25 mouse cellular contexts compared by ENCODE assay signal in genomic region chr12:90866597-90866996, GRCm38 (mm10).
"Had no signal": no experiment of that assay in that cellular context is flagged by ENCODE, and none has a peak within 500 bp of the region (broad histone marks: within the 10 kb centered on the region; RNA-seq: fewer than 3 reads in every experiment).

No protein-coding gene starts in this region.

- H3K27me3 ChIP-seq: heart, embryonic 13.5 days; heart, embryonic 15.5 days; hindbrain, embryonic 13.5 days; hindbrain, embryonic 15.5 days; kidney, embryonic 15.5 days; limb, embryonic 12.5 days had no signal

- H3K36me3 ChIP-seq: heart, embryonic 13.5 days; heart, embryonic 15.5 days; hindbrain, embryonic 13.5 days; hindbrain, embryonic 15.5 days; kidney, embryonic 15.5 days; limb, embryonic 10.5 days; limb, embryonic 12.5 days had no signal

- H3K4me1 ChIP-seq: heart, embryonic 13.5 days; heart, embryonic 15.5 days; hindbrain, embryonic 13.5 days; hindbrain, embryonic 15.5 days; kidney, embryonic 15.5 days; limb, embryonic 10.5 days; limb, embryonic 12.5 days had no signal

- DNase-seq: forebrain, postnatal 0 days; gastrocnemius, postnatal 14 days; gastrocnemius, postnatal 36 days; heart, adult 11 months; heart, adult 2 months; heart, postnatal 14 days; heart, postnatal 36 days; kidney, adult 11 months; kidney, adult 2 months; kidney, adult 9 months; kidney, postnatal 14 days; kidney, postnatal 36 days; layer of hippocampus, adult 9-11 months had no signal

- H3K4me3 ChIP-seq: heart, adult 2 months; heart, embryonic 13.5 days; heart, embryonic 15.5 days; hindbrain, embryonic 13.5 days; hindbrain, embryonic 15.5 days; kidney, embryonic 15.5 days; left cerebral cortex, adult 2 months; limb, embryonic 10.5 days; limb, embryonic 12.5 days had no signal

- ATAC-seq: forebrain, postnatal 0 days; hindbrain, postnatal 0 days; intestine, embryonic 16.5 days had no signal

- H3K4me2 ChIP-seq: heart, embryonic 11.5 days; heart, embryonic 13.5 days; heart, embryonic 15.5 days; hindbrain, embryonic 13.5 days; hindbrain, embryonic 15.5 days; kidney, embryonic 15.5 days; limb, embryonic 12.5 days had no signal

- H3K9me3 ChIP-seq: heart, embryonic 13.5 days; heart, embryonic 15.5 days; hindbrain, embryonic 13.5 days; hindbrain, embryonic 15.5 days; kidney, embryonic 15.5 days; limb, embryonic 10.5 days; limb, embryonic 12.5 days had no signal

- H3K9ac ChIP-seq: forebrain, postnatal 0 days; heart, embryonic 13.5 days; heart, embryonic 15.5 days; hindbrain, embryonic 13.5 days; hindbrain, embryonic 15.5 days; kidney, embryonic 15.5 days; limb, embryonic 12.5 days had no signal

- H3K27ac ChIP-seq: heart, adult 2 months; heart, embryonic 13.5 days; heart, embryonic 15.5 days; hindbrain, embryonic 13.5 days; hindbrain, embryonic 15.5 days; hindbrain, postnatal 0 days; kidney, embryonic 15.5 days; kidney, postnatal 0 days; left cerebral cortex, adult 2 months; limb, embryonic 10.5 days; limb, embryonic 12.5 days had no signal
